Mouse (Mus musculus) liver, embryonic 14.5 days (tissue): Measurements from ENCODE around the gene Veph1.

ENCODE experiments used
- CTCF ChIP-seq: IDR thresholded peaks from 2 replicates; pipeline ENCODE4 v1.5.1; 2016; ENCODE audit warnings: antibody characterized with exemption, low read depth, control low read depth
- EP300 ChIP-seq: IDR thresholded peaks from 2 replicates; pipeline ENCODE4 v1.6.1; 2016; ENCODE audit warnings: antibody characterized with exemption, low read depth

- no peak for TF ChIP-seq CTCF
- no peak for TF ChIP-seq EP300
Measured at GRCm38 (mm10) chr3:66294729-66295128, 1.9 kb downstream of the Veph1 start.
